Mouse (Mus musculus) embryonic fibroblast, embryonic 13.5 days (primary cell): ENCODE measurements at regions not wholly inside any gene's neighbourhood (a gene's known extent, or its start where the extent isn't known, plus 50 kb on each side); places are given as distances from the start of the nearest gene placed in this dataset.
A peak's percentile ranks its signal among the peaks of the same experiment; 100 is the strongest.

Experiments used
- H3K27ac ChIP-seq: 2 replicates; pipeline ENCODE4 v1.5.1; 2012; ENCODE audit warnings: low read length, control low read depth, inconsistent platforms; ENCODE audit not compliant: insufficient read depth
- H3K4me1 ChIP-seq: 2 replicates; pipeline ENCODE4 v1.6.1; 2011; ENCODE audit warnings: low read length; ENCODE audit not compliant: control insufficient read depth, insufficient read depth
- H3K4me3 ChIP-seq: 2 replicates; pipeline ENCODE4 v1.5.1; 2011; ENCODE audit warnings: mild to moderate bottlenecking, control low read depth, low read length; ENCODE audit not compliant: insufficient read depth
- CTCF ChIP-seq: IDR thresholded peaks from 2 replicates; pipeline ENCODE4 v1.5.1; 2011; ENCODE audit warnings: mild to moderate bottlenecking, control low read depth, low read length, moderate library complexity, borderline replicate concordance; ENCODE audit not compliant: insufficient read depth
- POLR2A ChIP-seq: IDR thresholded peaks from 2 replicates; pipeline ENCODE4 v1.6.1; 2011; ENCODE audit warnings: low read depth, mild to moderate bottlenecking, control low read depth, low read length, moderate library complexity

DNA sequence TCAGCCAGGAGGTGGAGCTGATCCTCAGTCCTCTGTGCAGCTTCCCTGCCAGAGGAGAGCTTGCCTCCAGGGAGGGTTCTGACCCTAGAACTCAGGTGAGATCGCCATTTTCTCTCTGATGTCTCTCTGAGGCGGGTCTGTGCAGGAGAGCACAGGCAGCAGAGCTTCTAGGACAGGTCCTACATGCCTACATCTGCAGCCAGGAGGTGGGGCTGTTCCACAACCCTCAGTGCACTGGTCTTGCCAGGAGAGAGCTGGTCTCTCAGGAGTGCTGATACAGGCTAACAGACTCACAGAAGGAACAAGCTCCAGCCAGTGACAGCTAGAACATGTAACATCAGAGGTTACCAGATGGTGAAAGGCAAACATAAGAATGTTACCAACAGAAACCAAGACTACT, 165.4 kb downstream of the Tmem17 start:
- Histone ChIP-seq H3K4me3 (no peak overlapping the region), H3K27ac (no peak overlapping the region), H3K4me1 (no peaks in the 10 kb centered on the region)
- TF ChIP-seq CTCF (0 out of 2 replicates have a peak, but pooled peaks have one; percentile 11), POLR2A (no peak)

DNA sequence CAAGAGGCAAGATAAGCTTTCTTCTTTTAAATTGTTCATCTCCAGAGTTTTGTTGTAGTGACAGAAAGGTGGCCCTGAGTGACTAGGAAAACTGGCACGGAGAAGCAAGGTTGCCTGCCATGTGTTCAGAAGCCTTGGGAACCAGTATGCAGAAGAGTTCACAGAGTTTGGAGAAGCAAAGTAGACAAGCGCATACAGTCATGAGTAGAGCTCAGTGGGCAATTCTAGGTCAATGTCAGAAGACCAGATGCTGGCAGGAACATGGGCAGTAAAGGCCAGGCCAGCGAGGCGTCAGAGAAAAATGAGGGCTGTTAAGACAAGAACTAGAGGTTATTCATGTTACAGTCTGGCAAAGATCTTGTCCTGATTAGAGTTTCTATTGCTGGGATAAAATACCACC, 172.7 kb downstream of the Tmem17 start:
- TF ChIP-seq POLR2A (no peak), CTCF (no peak)
- no peak overlapping the region for H3K27ac ChIP-seq
- no peak overlapping the region for H3K4me3 ChIP-seq
- H3K4me1 ChIP-seq: no peaks in the 10 kb centered on the region

DNA sequence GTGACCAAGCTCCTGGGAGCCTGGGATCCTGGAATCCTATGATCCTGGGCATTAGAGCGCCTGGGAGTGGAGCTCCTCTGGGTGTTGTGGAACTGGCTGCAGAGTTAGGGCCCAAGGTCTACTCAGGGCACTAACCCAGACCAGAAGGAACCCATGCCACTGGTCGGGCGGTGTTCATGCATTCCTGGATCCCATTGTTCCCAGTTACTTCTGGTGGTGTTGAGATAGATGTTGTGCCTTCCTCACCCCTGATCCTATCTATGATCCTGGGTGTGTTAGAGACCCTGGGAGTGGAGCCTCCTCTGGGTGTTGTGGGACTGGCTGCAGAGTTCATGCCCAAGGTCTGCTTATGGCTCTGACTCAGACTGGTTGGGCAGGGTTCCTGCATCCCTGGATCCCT, 169.9 kb downstream of the B3gnt2 start:
- Histone ChIP-seq H3K4me3 (no peak overlapping the region), H3K27ac (no peak overlapping the region), H3K4me1 (peaks cover 4% of the 10 kb centered on the region; the same call in 1 of the 2 replicates)
- TF ChIP-seq POLR2A (no peak), CTCF (no peak)

DNA sequence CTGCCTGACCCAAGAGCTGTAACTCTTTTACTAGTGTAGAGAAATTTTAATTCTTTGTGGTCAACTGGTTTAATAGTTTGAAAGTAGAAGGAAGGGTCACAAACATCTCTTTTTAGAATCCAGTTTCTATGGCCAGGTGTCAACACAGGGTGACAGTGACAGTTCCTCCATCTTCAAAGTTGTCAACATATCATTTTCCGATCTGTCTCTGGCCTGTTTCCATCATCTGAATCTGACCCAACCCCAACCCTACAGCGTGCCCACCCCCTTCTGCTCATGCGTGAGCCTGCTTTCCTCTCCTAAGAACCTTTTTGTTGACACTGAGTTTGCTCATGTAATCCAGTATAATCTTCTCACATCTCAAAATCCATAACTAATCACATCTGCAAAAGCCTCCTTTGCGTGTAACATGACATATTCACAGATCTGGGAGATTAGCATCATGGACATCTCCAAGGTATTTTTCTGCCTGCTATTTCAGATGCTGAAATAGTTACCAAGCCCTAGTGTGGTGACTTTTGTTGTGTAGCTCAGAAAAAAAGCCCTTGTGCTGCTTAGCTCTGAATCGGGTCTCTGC, 168.4 kb downstream of the B3gnt2 start:
- TF ChIP-seq CTCF (no peak), POLR2A (no peak)
- H3K4me1 ChIP-seq: peaks cover 4% of the 10 kb centered on the region; the same call in 1 of the 2 replicates
- no peak overlapping the region for H3K4me3 ChIP-seq
- no peak overlapping the region for H3K27ac ChIP-seq

DNA sequence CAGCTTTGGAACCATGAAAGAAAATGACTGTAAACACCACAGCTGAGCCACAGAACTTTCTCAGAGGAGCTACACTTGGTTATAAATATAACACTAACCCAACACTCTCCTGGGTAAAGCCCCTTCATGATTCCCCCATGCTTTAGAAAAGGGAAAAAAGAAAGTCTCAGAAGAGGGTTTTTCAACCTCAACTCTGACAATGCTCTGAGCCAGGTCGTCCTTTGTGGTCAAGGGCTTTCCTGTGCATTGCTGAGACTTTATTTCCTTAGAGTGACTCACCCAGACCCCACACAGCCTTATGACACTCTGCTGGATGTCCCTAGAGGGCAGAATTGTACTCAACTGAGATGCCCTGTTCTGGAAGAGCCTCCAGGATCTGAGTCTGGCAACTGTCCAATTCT, 167.8 kb downstream of the B3gnt2 start:
- TF ChIP-seq POLR2A (no peak), CTCF (no peak)
- H3K27ac ChIP-seq: no peak overlapping the region
- peaks cover 4% of the 10 kb centered on the region; the same call in 1 of the 2 replicates for H3K4me1 ChIP-seq
- H3K4me3 ChIP-seq: no peak overlapping the region

DNA sequence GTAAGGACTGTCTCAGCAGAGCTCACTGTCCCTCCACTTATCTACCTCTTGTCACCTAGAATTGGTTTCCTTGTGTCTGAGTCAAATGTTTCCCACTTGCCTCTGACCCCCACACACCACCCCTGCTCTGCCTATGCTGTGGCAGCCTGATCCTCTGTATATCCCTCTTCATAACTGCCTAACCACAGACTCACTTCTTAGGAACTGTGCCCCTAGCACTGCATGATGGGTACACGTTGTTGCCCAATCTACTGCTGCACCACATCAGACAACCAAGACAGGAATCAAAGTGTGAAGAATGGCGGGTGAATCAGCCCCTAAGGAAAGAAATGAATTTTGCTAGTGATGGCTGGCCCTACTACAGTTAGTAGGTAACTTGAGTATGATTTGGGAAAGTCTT, 167.4 kb downstream of the B3gnt2 start:
- H3K4me3 ChIP-seq: no peak overlapping the region
- TF ChIP-seq CTCF: no peak
- TF ChIP-seq POLR2A: no peak
- H3K4me1 ChIP-seq: peaks cover 4% of the 10 kb centered on the region; the same call in 1 of the 2 replicates
- no peak overlapping the region for H3K27ac ChIP-seq

DNA sequence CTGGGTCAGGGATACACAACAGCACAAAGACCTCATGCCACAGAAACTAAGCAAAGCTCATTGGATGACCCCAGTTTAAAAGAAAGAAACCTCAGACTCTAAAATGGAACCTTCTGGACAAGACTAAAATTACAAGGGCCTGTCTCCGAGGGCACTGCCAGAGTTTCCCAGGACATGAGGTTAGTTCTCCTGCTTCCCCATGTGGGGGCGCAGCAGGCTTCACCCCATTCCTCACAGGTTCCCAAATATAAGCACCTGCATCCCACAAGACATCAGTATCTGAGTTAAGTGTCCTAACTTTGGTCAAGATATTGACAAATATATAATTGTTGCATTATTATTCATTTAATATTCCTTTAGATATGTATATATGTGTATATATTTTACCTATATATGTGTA, 166.8 kb downstream of the B3gnt2 start:
- H3K4me1 ChIP-seq: peaks cover 4% of the 10 kb centered on the region; the same call in 1 of the 2 replicates
- no peak for TF ChIP-seq CTCF
- TF ChIP-seq POLR2A: no peak
- no peak overlapping the region for H3K27ac ChIP-seq
- H3K4me3 ChIP-seq: no peak overlapping the region

DNA sequence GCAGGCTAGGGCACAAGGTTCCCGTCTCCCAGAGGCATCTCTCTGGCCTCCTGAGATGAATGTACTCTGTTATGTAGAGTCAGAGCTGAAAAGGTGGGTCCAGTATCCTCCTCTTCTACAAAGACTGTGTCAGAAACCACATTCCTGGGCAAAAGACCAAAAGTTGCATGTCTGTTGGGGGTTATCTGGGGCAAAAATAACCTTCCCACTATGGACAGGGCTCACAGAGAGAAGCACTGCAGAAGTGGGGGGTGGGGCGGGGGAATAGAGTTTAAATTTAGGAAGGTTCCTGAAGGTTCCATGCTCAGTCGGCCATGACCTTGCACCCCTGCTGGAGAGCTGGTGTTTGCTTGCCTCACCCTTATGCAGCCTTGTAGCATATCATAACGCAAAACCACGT, 165.9 kb downstream of the B3gnt2 start:
- no peak overlapping the region for H3K27ac ChIP-seq
- peaks cover 4% of the 10 kb centered on the region; the same call in 1 of the 2 replicates for H3K4me1 ChIP-seq
- H3K4me3 ChIP-seq: no peak overlapping the region
- TF ChIP-seq CTCF (no peak), POLR2A (no peak)

DNA sequence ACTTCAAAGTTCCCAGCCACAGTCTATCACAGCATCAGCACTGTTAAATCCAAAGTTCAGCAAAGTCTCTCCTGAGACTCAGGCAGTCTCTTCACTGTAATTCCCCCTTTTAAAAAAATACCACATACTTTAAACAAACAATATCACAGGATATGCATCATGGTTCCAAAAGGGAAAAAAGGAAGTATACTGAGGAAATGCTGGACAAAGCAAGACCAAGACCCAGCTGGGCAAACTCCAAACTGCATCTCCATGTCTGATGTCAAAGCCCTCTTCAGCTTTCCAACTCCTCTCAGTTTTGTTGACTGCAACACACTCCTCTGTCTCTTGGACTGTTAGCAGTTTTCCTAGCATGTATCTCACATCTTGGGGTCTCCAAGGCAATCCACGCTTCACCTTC, 165.5 kb downstream of the B3gnt2 start:
- Histone ChIP-seq H3K4me1 (peaks cover 4% of the 10 kb centered on the region; the same call in 1 of the 2 replicates), H3K27ac (no peak overlapping the region), H3K4me3 (no peak overlapping the region)
- TF ChIP-seq POLR2A (no peak), CTCF (no peak)

DNA sequence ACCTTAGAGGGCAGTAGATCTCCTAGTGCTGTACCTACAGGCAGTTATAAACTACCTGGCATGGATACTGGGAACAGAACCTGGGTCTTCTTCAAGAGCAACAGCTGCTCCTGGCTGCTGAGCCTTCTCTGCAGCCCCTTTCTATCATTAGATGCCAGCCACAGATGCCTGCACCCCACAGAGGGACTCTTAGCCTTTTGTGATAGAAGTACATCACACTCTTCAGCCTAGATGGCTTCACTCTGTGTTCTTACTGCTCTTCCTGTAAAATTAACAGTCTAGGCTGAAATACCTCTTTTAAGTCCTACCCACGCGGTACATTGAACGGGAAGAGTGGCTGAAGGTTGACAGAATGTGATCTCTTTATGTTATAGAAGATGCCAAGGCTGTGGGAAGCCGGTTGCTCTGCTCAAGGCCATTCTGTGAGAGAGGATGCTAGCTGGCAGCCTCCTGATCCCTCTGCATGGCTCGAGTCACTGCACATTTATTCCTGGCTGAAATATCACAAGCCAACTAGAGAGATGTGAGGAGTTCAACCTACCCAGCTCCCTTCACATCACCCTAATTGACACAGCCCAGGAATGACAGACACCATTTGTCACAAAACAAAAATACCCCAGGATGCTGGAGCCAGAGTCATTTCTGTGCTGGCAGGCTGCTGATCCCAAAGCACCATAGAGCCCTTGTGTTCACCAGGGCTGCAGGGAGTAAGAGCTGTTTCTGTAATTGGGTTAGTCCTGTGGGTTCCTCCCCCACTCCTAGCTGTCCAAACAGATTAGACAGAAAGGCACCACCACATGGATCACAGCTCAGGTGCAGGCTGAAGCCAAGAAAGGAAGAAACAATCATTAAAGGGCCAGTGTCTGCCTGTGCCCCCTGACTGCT, 162.5 kb downstream of the B3gnt2 start:
- Histone ChIP-seq H3K27ac (no peak overlapping the region), H3K4me1 (no peaks in the 10 kb centered on the region), H3K4me3 (no peak overlapping the region)
- TF ChIP-seq POLR2A (no peak), CTCF (no peak)
